Mouse (Mus musculus) intestine, embryonic 14.5 days (tissue): ENCODE measurements around the gene Fxyd6. TPM values are rescaled to one million over a fixed set of nuclear protein-coding genes. Genes with fewer than 3 reads are reported as not detected.

Source experiments
- ATAC-seq: fragments of 200-750 bp; cut with Nextera tagmentation; replicated peaks from 2 replicates; pipeline ENCODE4 v1.8.0; 2017; ENCODE audit warnings: low read depth, moderate number of reproducible peaks, moderate TSS enrichment, moderate library complexity; ENCODE audit not compliant: low FRiP score, low TSS enrichment
- DNase-seq: peaks from one replicate; pipeline ENCODE4 v3.0.0-alpha.2; 2018; ENCODE audit warnings: low spot score
- H3K27ac ChIP-seq: fragments of 300-500 bp; sonication (generic); 2 replicates; pipeline ENCODE4 v1.5.1; 2014; ENCODE audit warnings: low read depth, mild to moderate bottlenecking, control low read depth
- H3K27me3 ChIP-seq: fragments of 300-500 bp; sonication (generic); replicated peaks from 2 replicates; pipeline ENCODE4 v1.6.1; 2014; ENCODE audit warnings: low read length, control low read depth; ENCODE audit not compliant: control insufficient read depth, insufficient read depth
- H3K36me3 ChIP-seq: fragments of 300-500 bp; sonication (generic); 2 replicates; pipeline ENCODE4 v1.6.1; 2014; ENCODE audit warnings: low read length, control low read depth; ENCODE audit not compliant: control insufficient read depth, insufficient read depth
- H3K4me1 ChIP-seq: fragments of 300-500 bp; sonication (generic); replicated peaks from 2 replicates; pipeline ENCODE4 v1.6.1; 2014; ENCODE audit warnings: low read length, control low read depth, mixed read lengths; ENCODE audit not compliant: control insufficient read depth, insufficient read depth
- H3K4me2 ChIP-seq: fragments of 300-500 bp; sonication (generic); 2 replicates; pipeline ENCODE4 v1.6.1; 2014; ENCODE audit warnings: low read length
- H3K4me3 ChIP-seq: fragments of 300-500 bp; sonication (generic); 2 replicates; pipeline ENCODE4 v1.5.1; 2014; ENCODE audit warnings: low read depth, low read length, control low read depth, mixed read lengths
- H3K9ac ChIP-seq: fragments of 300-500 bp; sonication (generic); 2 replicates; pipeline ENCODE4 v1.6.1; 2014; ENCODE audit warnings: mild to moderate bottlenecking, low read length
- H3K9me3 ChIP-seq: fragments of 300-500 bp; sonication (generic); 2 replicates; pipeline ENCODE4 v1.6.1; 2016; ENCODE audit warnings: low read length, control low read depth; ENCODE audit not compliant: control insufficient read depth
- WGBS: fragments of 180-500 bp; shearing (Covaris S2); extraction: QIAGEN DNeasy Blood & Tissue Kit; methylation state at CpG from one replicate; pipeline ENCODE4 v1.1.7; 2014; 5-methylcytosine and 5-hydroxymethylcytosine counted together
- polyA plus RNA-seq: library from polyadenylated mRNA; unstranded; fragments of >200 nt; fragmentation: Nextera tagmentation; extraction: Ambion mirVana; gene quantifications from 2 replicates; pipeline ENCODE4 v1.2.1, GENCODE M21; 2014

The Fxyd6 gene
- polyA plus RNA-seq, 1 experiment from 2014 or later: 67.3 TPM

DNA sequence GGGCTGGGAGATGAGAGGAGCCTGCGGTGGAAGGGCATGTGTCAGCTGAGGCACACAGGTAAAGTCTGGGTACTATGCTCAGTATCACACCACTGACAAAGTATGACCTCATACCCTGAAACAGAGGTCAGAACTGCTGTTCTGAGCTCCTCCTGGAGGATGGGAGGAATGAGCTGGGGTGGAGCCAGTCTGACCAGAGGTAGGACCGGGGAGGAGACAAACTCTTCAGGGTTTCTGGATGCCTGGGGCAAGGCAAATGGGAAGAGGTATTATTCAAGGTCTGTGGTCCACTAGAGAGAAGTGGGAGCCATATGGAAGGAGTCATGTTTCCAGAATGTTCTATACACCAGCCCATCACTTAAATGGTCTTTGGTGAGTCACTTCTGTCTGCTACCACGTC, 41.1 kb downstream of the Fxyd6 start:
- no peak overlapping the region for H3K27ac ChIP-seq
- DNase-seq: no peak
- no peak for ATAC-seq
- no peaks in the 10 kb centered on the region for H3K9me3 ChIP-seq
- H3K27me3 ChIP-seq: no peaks in the 10 kb centered on the region
- H3K36me3 ChIP-seq: no peaks in the 10 kb centered on the region
- WGBS: 87% methylated on average over 3 of the region's 3 CpGs
- H3K4me2 ChIP-seq: no peak overlapping the region
- no peak overlapping the region for H3K4me3 ChIP-seq
- H3K4me1 ChIP-seq: no peaks in the 10 kb centered on the region
- H3K9ac ChIP-seq: no peak overlapping the region

DNA sequence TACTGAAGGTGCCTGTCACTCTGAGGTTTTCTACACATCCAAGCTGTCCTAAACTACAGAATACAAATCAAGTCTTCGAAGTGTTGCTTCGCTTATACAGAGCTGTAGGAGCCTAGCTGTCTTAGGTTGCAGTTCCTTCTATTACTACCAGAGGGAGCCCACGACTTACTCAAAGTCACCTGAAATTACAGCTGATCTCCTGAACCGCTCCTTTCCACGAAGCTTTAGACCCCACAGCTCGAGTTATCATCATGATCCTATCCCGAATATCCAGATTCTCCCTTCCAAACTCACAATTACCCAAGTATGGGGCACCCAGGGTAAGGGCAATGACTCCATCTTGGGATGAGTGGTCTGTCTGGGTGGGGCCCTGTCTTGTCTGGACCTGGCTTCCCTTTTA, 41.8 kb downstream of the Fxyd6 start:
- DNase-seq: no peak
- H3K27ac ChIP-seq: no peak overlapping the region
- no peaks in the 10 kb centered on the region for H3K36me3 ChIP-seq
- no peaks in the 10 kb centered on the region for H3K9me3 ChIP-seq
- H3K4me1 ChIP-seq: no peaks in the 10 kb centered on the region
- peak overlapping the region; percentile 39 for H3K4me2 ChIP-seq
- WGBS: 25% methylated on average over 7 of the region's 7 CpGs
- H3K9ac ChIP-seq: no peak overlapping the region
- H3K27me3 ChIP-seq: no peaks in the 10 kb centered on the region
- no peak for ATAC-seq
- no peak overlapping the region for H3K4me3 ChIP-seq

DNA sequence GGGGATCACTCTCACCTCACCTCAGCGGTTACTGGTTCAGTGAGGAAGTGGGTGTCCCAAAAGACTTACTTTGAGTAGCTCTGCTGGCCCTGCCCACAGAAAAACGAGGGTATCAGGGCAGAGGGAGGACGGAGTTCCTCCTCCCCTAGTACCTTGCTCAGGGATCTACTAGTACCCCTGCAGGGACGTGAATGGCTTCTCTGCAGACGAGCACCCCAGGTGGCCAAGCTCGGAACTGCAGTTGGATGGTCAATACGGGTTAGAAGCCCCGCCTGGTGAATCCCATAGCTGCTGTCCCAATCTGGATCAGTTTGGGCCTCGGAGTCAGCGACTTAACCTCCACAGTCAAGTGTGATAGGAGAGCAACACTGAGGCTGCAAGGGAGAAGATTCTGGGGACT, 42.3 kb downstream of the Fxyd6 start:
- no peak; the same call in 1 of the 2 replicates for ATAC-seq
- no peak overlapping the region for H3K27ac ChIP-seq
- 7% methylated on average over 10 of the region's 10 CpGs for WGBS

DNA sequence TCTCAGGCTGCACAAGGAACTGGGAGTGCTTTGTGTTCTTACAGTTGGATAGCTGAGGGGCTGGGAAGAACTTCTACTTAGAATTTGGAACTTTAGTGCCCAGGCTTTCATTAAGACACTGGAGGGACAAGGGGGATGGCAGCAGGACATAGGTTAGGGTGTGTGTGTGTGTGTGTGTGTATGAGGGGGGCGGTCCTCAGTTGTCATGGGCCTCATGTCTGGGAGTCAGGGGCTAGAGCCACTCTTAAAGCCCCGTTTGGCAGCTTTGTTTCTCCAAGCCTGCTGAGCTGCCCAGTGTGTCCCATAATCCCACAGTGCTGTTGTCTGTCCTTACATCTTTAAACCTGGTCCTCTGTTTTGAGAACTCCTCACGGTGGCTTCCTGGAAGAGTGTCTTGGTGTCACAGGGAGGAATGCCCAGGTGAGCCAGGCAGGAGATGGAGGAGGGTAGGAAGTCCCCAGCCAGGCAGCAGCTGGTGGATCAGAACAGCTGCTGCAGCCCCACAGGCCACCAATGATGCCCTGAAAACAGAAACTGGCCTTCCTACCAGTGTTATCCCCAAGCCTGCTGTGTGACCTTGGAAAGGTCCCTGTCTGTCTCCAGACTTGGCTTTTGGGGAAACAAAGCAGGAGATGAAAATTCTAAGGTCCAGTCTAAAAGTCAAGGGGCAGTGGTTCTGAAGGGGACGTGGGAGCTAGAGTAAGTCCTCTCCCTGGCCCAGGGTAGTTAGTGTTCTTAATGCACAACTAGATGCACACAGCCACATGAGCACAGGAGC, 42.9 kb downstream of the Fxyd6 start:
- H3K36me3 ChIP-seq: no peaks in the 10 kb centered on the region
- DNase-seq (no peak), ATAC-seq (no peak)
- H3K4me1 ChIP-seq: no peaks in the 10 kb centered on the region
- 88% methylated on average over 4 of the region's 4 CpGs for WGBS
- H3K9me3 ChIP-seq: no peaks in the 10 kb centered on the region
- no peak overlapping the region for H3K27ac ChIP-seq
- H3K27me3 ChIP-seq: no peaks in the 10 kb centered on the region
- no peak overlapping the region for H3K4me3 ChIP-seq
- H3K9ac ChIP-seq: no peak overlapping the region
- H3K4me2 ChIP-seq: no peak overlapping the region

More for the DNA sequence above, 42.3 kb downstream of the Fxyd6 start:
- no peaks in the 10 kb centered on the region for H3K9me3 ChIP-seq
- H3K4me1 ChIP-seq: no peaks in the 10 kb centered on the region
- no peaks in the 10 kb centered on the region for H3K27me3 ChIP-seq
- H3K36me3 ChIP-seq: no peaks in the 10 kb centered on the region
- H3K9ac ChIP-seq: no peak overlapping the region
- H3K4me3 ChIP-seq: no peak overlapping the region
- DNase-seq: peak; percentile 99
- peak overlapping the region; percentile 39 for H3K4me2 ChIP-seq

DNA sequence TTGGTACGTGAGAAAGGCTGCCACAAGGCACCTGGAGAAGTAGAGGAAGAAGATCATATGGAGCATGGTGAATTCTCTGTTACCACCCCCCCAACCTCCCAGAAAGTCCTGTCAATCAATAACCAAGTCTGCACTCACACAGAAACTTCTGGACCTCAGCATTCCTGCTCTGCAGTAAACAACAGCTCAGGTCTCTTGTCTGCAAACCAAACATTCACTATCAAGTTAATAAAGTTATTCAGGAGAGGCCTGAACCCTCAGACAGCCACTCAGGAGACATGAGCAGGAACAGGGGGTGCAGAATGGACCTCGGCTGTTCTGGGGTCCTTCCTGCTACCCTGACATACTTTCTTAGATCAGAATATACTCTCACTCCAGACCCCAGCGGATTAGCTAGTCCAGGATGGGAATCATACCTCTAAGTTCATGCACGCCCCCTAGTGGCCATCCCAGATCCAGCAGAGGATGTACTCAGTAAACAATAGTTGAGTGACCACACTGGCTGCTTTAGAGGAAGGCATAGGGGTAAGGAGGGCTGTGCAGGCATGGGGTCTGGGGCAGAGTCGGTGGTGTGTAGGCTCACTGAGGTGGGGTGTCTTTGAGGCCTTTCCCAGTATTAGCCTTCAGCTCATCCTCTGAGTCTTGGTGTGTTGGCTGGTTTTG, 43.6 kb downstream of the Fxyd6 start:
- Histone ChIP-seq H3K4me2 (no peak overlapping the region), H3K27me3 (no peaks in the 10 kb centered on the region), H3K4me1 (no peaks in the 10 kb centered on the region), H3K4me3 (no peak overlapping the region), H3K9me3 (no peaks in the 10 kb centered on the region), H3K27ac (no peak overlapping the region), H3K9ac (no peak overlapping the region), H3K36me3 (no peaks in the 10 kb centered on the region)
- ATAC-seq: no peak
- DNase-seq: no peak
- WGBS: 52% methylated on average over 5 of the region's 5 CpGs

DNA sequence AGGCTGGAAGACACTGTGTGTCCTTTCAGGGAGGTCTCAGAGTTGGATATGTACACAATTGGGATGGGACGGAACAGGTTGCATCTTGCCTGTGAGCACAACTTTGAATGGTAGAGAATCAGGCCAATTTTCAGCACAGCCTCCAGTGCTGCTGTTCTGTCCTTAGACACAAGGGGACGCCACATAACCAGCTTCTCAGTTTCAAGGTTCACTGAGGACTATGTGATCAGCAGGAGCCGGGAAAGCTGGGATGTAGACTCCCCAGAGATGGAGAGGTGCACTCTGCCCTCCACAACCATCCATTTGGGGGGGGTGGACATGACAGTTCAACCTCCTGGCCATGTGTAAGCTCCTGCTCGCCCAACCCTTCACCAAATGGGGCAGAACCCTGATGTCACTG, 45.9 kb downstream of the Fxyd6 start:
- Histone ChIP-seq H3K4me3 (no peak overlapping the region), H3K9ac (no peak overlapping the region), H3K27me3 (no peaks in the 10 kb centered on the region), H3K9me3 (no peaks in the 10 kb centered on the region), H3K4me2 (no peak overlapping the region), H3K4me1 (no peaks in the 10 kb centered on the region), H3K36me3 (no peaks in the 10 kb centered on the region), H3K27ac (no peak overlapping the region)
- ATAC-seq: no peak
- DNase-seq: peak; percentile 67
- WGBS: 46% methylated on average over 4 of the region's 4 CpGs

DNA sequence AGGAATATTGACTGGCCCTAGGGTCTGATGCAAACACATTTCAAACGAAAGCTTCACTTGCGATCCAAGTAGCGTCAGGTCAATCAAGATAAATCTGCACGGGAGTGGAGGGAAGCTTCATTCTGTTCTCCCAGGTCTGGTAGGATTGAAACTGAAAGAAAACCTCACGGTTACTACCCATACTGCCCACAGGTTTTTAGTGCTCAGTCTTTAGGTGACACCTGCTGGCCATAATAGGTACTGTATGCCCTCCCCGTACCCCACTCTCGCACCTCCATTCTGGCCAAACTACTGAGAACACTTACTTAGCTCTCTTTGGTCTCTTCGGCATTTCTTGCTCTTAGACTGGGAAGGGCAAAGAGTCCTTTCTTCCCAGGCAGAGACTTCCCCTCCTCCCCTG, 47.3 kb downstream of the Fxyd6 start:
- Histone ChIP-seq H3K9ac (no peak overlapping the region), H3K27ac (no peak overlapping the region), H3K4me1 (no peaks in the 10 kb centered on the region), H3K4me3 (no peak overlapping the region), H3K36me3 (no peaks in the 10 kb centered on the region), H3K9me3 (no peaks in the 10 kb centered on the region), H3K27me3 (no peaks in the 10 kb centered on the region), H3K4me2 (peak overlapping the region; percentile 30)
- peak; percentile 49; the same call in 1 of the 2 replicates for ATAC-seq
- 22% methylated on average over 8 of the region's 8 CpGs for WGBS
- DNase-seq: peak; percentile 79

DNA sequence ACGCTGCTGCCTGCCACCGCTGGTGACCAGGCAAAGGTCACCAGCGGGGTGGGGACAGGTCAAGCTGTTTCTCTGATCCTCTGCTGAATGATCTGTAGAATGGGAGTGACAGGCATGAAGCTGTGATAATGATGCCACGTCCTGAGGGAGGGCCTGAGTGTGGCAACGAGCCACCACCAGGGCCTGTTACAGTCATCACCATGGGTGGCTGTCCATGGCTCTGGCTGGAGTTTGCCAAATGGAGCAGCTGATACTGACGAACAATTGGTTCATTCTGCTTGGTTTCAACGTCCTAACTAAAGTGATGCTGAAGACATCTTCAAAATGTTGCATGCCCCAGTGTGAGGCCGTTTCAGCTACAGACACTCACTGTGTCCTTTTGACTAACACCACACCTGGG, 48.3 kb downstream of the Fxyd6 start:
- Histone ChIP-seq H3K4me1 (no peaks in the 10 kb centered on the region), H3K4me2 (no peak overlapping the region), H3K9me3 (no peaks in the 10 kb centered on the region), H3K36me3 (no peaks in the 10 kb centered on the region), H3K27ac (no peak overlapping the region), H3K4me3 (no peak overlapping the region), H3K27me3 (no peaks in the 10 kb centered on the region), H3K9ac (no peak overlapping the region)
- DNase-seq: no peak
- WGBS: 67% methylated on average over 8 of the region's 8 CpGs
- ATAC-seq: no peak

DNA sequence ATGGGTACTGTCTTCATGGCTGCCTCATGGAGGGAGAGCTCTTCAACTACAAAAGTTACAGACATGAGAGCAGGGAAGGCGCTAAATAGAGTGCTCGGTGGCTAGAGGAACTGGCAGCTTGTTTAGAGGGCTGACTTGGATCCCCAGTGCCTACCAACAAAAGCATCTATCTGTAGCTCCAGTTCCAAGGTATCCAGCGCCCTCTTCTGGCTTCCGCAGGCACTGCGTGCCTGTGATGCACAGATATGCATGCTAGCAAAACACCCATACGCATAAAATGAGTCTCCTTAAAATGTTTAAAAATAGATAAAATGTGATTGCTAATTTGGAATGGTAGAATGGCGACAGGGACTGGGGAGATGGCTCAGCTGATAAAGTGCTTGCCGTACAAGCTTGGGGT, 51.2 kb downstream of the Fxyd6 start:
- H3K27ac ChIP-seq: no peak overlapping the region
- H3K27me3 ChIP-seq: 0 out of 2 replicates have a peak, but pooled peaks cover 2% of the 10 kb centered on the region
- no peak overlapping the region for H3K4me2 ChIP-seq
- no peaks in the 10 kb centered on the region for H3K9me3 ChIP-seq
- 63% methylated on average over 8 of the region's 8 CpGs for WGBS
- no peaks in the 10 kb centered on the region for H3K36me3 ChIP-seq
- no peak for DNase-seq
- no peak for ATAC-seq
- no peak overlapping the region for H3K4me3 ChIP-seq
- H3K9ac ChIP-seq: no peak overlapping the region
- no peaks in the 10 kb centered on the region for H3K4me1 ChIP-seq
